In the genomic region with DNA sequence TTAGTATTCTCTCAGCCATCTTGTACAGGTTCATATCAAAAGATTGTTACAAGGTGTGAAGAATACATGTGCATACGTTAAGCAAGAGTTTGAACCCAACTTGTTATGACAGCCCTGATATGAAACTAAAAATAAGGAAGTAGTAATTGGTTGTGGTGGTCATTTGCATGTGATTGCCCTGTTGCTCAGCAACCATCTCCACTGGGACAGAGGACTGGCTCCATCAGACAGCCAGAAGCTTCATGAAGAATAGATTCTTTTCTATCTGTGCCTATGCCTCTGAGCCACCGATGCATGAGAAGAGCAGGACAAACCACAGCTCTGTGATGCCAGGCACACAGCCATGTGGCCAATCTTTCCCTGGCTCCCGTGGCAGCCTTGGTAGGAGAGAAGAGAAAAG, we compare ENCODE assay signal across 15 mouse cellular contexts. TPM values are rescaled to one million over a fixed set of nuclear protein-coding genes. Genes with fewer than 3 reads are reported as not detected.
DNase-seq lines count a peak whose midpoint lies in the region; ATAC-seq and TF ChIP-seq lines count a peak whose summit lies in the region.
"Had no signal": no experiment of that assay in that cellular context is flagged by ENCODE, and none has a peak within 500 bp of the region (broad histone marks: within the 10 kb centered on the region; RNA-seq: fewer than 3 reads in every experiment).

No protein-coding gene starts in this region.

- no peak overlapping the region for H3K4me2 ChIP-seq in hindbrain, embryonic 12.5 days (replicated peaks)
- no peak overlapping the region for H3K4me2 ChIP-seq in hindbrain, postnatal 0 days (ENCODE audit: low read depth, low read length)
- H3K4me2 ChIP-seq: embryonic facial prominence, embryonic 13.5 days had no signal

- ATAC-seq in hindbrain, embryonic 12.5 days (ENCODE audit: low FRiP score), result 0 out of 2 replicates have a peak, but pooled peaks have one; percentile 56
- peak; percentile 95 for ATAC-seq in hindbrain, postnatal 0 days
- ATAC-seq in frontal cortex, adult (ENCODE audit: low TSS enrichment), result no peak
- ATAC-seq in inflammation-experienced regulatory T-cells, adult 6 months, result no peak

- no peak overlapping the region for H3K27ac ChIP-seq in hindbrain, embryonic 12.5 days
- no peak overlapping the region for H3K27ac ChIP-seq in hindbrain, embryonic 10.5 days
- H3K27ac ChIP-seq in hindbrain, postnatal 0 days, result no peak overlapping the region
- H3K27ac ChIP-seq: embryonic facial prominence, embryonic 13.5 days had no signal

- 60% methylated on average over 3 of the region's 3 CpGs for WGBS in hindbrain, embryonic 12.5 days
- whole genome bisulfite sequencing in hindbrain, embryonic 10.5 days, result 72% methylated on average over 3 of the region's 3 CpGs
- WGBS in hindbrain, postnatal 0 days, result 29% methylated on average over 3 of the region's 3 CpGs

- H3K4me1 ChIP-seq in hindbrain, embryonic 12.5 days, result peaks cover 4% of the 10 kb centered on the region; the same call in 1 of the 2 replicates
- H3K4me1 ChIP-seq in hindbrain, embryonic 10.5 days (replicated peaks), result peaks cover 4% of the 10 kb centered on the region; the same call in 1 of the 2 replicates
- no peaks in the 10 kb centered on the region for H3K4me1 ChIP-seq in hindbrain, postnatal 0 days (ENCODE audit: insufficient read depth, low read length)

- H3K9me3 ChIP-seq in hindbrain, embryonic 12.5 days (replicated peaks), result 0 out of 2 replicates have a peak, but pooled peaks cover 4% of the 10 kb centered on the region
- H3K9me3 ChIP-seq in hindbrain, embryonic 10.5 days, result peaks cover 4% of the 10 kb centered on the region; the same call in 1 of the 2 replicates
- no peaks in the 10 kb centered on the region for H3K9me3 ChIP-seq in hindbrain, postnatal 0 days (ENCODE audit: low read length)
- H3K9me3 ChIP-seq: embryonic facial prominence, embryonic 13.5 days; G1E had no signal

- DNase-seq in hindbrain, embryonic 10.5 days (ENCODE audit: low spot score), result no peak
- peak; percentile 94 for DNase-seq in A20 (ENCODE audit: low read depth, low spot score)
- peak; percentile 89 to 91 for DNase-seq in B cell, adult 2 months
- DNase-seq in hindbrain, postnatal 0 days (ENCODE audit: low spot score), result peak; percentile 70
- DNase-seq: adrenal gland, adult 2 months; cerebellum, adult 18-20 months had no signal

- no peak overlapping the region for H3K9ac ChIP-seq in hindbrain, embryonic 12.5 days
- no peak overlapping the region for H3K9ac ChIP-seq in hindbrain, postnatal 0 days (replicated peaks; ENCODE audit: low read length)
- H3K9ac ChIP-seq: embryonic facial prominence, embryonic 13.5 days had no signal

- H3K27me3 ChIP-seq in hindbrain, embryonic 12.5 days, result no peaks in the 10 kb centered on the region
- H3K27me3 ChIP-seq in hindbrain, embryonic 10.5 days (ENCODE audit: insufficient read depth, poor library complexity, severe bottlenecking), result no peaks in the 10 kb centered on the region
- no peaks in the 10 kb centered on the region for H3K27me3 ChIP-seq in hindbrain, postnatal 0 days (ENCODE audit: insufficient read depth, low read length)
- H3K27me3 ChIP-seq: embryonic facial prominence, embryonic 13.5 days had no signal

- no peak overlapping the region for H3K4me3 ChIP-seq in hindbrain, embryonic 12.5 days
- H3K4me3 ChIP-seq in hindbrain, embryonic 10.5 days, result no peak overlapping the region
- no peak overlapping the region for H3K4me3 ChIP-seq in hindbrain, postnatal 0 days (ENCODE audit: low read length)
- H3K4me3 ChIP-seq: embryonic facial prominence, embryonic 13.5 days had no signal

- TF ChIP-seq CTCF in hindbrain, postnatal 0 days (IDR thresholded peaks at IDR 0.05; ENCODE audit: low read depth), result no peak

- H3K36me3 ChIP-seq in hindbrain, embryonic 12.5 days, result no peaks in the 10 kb centered on the region
- H3K36me3 ChIP-seq in hindbrain, embryonic 10.5 days, result no peaks in the 10 kb centered on the region
- H3K36me3 ChIP-seq in hindbrain, postnatal 0 days (ENCODE audit: insufficient read depth, low read length), result no peaks in the 10 kb centered on the region
- H3K36me3 ChIP-seq: embryonic facial prominence, embryonic 13.5 days; G1E had no signal

RNA-seq across cellular contexts. Expression of gene Pdlim3, which starts 14.5 kb away (rescaled TPM):
- polyA plus RNA-seq in hindbrain, embryonic 12.5 days (2016; fragmentation: Nextera tagmentation; extraction: Ambion mirVana), result 5.7 and 8.0 TPM in 2 replicates
- 1.0 and 2.8 TPM in 2 replicates for polyA plus RNA-seq in hindbrain, embryonic 10.5 days (2016; fragmentation: Nextera tagmentation; extraction: Ambion mirVana)
- total RNA-seq in hindbrain, postnatal 0 days (2014; rRNA removed), result 23.6 and 28.8 TPM in 2 replicates
- 20.8 and 22.3 TPM in 2 replicates for polyA plus RNA-seq in hindbrain, postnatal 0 days (2015; fragmentation: Nextera tagmentation; extraction: Ambion mirVana)
- not detected for polyA plus RNA-seq in inflammation-experienced regulatory T-cells, adult 6 months (2017; shearing (Covaris generic))
- polyA plus RNA-seq: G1E had no signal

RNA-seq across cellular contexts. Expression of gene Ccdc110, which starts 34.6 kb away (rescaled TPM):
- 0.21 TPM in 1 of 2 replicates, not detected in the other for polyA plus RNA-seq in hindbrain, embryonic 12.5 days (2016; fragmentation: Nextera tagmentation; extraction: Ambion mirVana)
- polyA plus RNA-seq in hindbrain, embryonic 10.5 days (2016; fragmentation: Nextera tagmentation; extraction: Ambion mirVana), result not detected in 2 replicates
- not detected in 2 replicates for total RNA-seq in hindbrain, postnatal 0 days (2014; rRNA removed)
- polyA plus RNA-seq in hindbrain, postnatal 0 days (2015; fragmentation: Nextera tagmentation; extraction: Ambion mirVana), result 0.19 and 0.21 TPM in 2 replicates
- polyA plus RNA-seq in inflammation-experienced regulatory T-cells, adult 6 months (2017; shearing (Covaris generic)), result not detected
- total RNA-seq: adrenal gland, adult 2 months; G1E had no signal
- polyA plus RNA-seq: adrenal gland, adult 2 months; embryonic facial prominence, embryonic 13.5 days; G1E; intestine, embryonic 14.5 days; large intestine, adult 2 months; limb, embryonic 11.5 days; thymus, postnatal 0 days had no signal

Comparison
In these comparisons a context has a peak if more than half of its experiments do, and no peak if none do; other contexts are left out.
1. ATAC-seq: peak in hindbrain, embryonic 12.5 days (single experiment) and hindbrain, postnatal 0 days (single experiment); none in frontal cortex, adult (single experiment) and inflammation-experienced regulatory T-cells, adult 6 months (single experiment).